Mouse (Mus musculus): Measurements from ENCODE around the gene Slc22a17.

The Slc22a17 gene

DNA sequence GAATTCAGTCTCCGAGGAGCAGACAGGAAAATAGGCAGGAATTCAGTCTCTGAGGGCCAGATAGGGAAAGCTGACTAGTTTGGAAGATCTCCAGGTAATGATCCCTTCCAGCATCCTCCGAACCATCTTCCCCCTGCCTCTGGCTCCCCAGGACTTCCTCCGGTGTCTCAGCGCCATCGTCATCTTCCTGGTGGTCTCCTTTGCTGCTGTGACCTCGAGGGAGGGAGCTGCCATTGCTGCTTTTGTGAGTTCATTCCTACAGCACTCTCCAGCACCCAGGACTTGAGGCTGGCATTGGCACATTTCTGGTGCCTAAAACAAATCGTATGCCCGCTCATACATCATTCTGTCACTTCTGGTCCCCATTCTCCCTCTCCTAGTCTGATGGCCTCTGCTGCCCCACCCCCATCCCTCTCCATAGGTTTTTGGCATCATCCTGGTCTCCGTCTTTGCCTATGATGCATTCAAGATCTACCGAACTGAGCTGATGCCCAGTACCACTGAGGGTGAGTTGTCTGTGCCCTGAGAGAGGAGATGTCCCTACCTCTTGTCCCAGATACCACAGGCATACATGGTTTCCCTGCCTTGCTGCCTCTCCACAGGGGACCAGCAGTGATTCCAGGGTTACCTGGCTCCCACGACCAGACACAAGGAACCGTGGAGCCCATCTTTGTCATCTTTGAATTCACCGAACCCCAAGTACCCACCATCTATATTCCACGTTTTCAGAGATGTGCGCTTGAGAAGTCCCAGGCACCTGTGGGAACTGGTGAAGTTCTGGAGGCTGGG, 25.7 kb upstream of the Slc22a17 start:
- no peak for DNase-seq

DNA sequence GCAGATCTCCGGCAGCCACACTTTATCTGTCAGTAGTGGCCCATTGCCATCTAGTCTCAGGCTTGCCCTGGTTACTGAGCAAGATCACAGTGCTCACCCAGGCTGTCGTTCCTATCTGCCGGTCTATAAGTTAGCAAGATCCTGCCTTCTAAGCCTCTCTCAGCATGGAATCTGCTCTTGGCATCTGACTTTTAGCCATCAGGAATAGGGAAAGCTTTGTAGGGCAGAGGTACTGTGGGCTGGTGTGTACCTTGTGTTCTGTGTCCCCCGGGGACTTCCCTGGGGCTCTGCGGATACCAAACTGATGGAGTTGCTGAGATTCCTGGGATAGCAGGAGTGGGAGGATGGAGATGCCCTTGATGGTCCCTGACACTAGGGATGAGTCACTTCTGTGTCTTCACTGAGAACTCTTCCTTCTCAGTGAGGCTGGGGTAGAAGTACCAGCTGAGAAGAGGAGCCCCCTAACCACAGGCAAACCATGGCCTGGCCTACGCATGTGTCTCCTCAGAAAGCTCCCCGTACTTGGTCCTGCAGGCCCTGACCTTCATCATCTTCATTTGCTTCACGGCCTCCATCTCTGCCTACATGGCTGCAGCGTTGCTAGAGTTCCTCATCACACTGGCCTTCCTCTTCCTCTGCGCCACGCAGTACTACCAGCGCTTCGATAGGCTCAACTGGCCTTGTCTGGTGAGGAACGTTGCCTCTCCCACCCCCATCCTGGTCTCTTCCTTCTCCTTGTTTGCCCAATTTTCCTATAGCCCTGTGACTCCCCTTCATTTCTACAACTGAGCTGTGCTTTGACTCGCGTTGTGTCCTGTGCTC, 24.6 kb upstream of the Slc22a17 start:
- no peak for DNase-seq

DNA sequence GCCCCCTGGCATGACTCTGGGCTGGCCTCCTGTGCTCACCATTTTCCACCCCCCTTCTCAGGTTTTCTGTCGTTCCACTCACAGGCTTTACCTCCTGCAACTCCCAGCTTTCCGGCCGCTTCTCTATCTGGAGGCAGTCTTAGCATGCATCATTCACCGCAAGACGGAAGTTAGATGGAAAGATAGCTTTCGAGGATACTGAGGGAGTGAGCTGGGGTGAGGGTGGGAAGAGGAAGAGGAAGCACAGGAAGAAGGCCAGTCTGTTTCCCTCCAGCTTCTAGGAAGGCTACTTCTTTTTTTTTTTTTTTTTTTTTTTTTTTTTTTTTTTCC, 23.9 kb upstream of the Slc22a17 start:
- no peak for DNase-seq

DNA sequence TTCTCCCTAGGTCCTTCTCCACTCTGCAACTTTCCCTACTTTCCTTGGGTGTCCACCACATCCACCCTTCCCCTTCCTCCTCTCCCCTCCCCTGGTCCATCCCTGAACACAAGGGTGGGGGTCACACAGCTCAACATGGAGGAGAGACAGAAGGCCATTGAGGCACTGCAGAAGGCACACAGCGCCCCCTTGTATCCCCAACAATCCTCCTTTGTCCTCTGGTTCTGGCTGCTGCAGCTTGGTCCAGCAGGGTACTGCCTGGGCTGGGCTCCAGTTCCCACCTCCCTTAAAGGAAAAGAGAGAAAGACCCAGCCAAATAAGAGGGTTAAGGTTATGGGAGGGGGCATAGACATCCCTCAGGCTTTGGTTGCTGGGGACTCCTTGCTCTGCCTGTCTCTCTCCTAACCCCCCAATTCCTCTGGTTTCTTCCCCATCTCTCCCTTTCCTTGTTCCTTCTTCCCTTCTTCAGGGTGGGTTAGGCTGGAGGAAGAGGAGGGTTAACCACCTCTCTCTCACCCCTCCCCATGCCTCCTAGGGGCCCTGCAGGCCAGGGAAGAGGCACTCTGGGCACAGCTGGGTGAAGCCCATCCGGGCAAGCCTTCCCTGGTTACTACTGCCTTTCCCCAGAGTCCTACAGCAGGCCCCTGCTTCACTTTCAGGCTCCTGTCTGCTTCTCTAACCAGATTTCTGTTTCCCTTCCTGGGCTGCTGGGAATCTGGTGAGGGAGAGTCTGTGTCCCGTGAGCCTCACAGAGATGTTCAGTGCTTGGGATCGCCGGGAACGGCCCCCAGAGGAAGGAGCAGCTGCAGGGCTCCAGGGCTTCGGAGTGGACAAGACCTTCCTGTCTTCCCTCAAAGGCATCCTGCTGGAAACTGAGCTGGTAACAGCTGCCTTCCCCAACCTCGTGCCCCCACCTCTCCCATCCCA, 23.2 kb upstream of the Slc22a17 start, which contains the start of gene Cmtm5:
Gene Cmtm5 (plus strand): TSS at position 358 of the 927 bp plus-strand sequence.
- DNase-seq: no peak

DNA sequence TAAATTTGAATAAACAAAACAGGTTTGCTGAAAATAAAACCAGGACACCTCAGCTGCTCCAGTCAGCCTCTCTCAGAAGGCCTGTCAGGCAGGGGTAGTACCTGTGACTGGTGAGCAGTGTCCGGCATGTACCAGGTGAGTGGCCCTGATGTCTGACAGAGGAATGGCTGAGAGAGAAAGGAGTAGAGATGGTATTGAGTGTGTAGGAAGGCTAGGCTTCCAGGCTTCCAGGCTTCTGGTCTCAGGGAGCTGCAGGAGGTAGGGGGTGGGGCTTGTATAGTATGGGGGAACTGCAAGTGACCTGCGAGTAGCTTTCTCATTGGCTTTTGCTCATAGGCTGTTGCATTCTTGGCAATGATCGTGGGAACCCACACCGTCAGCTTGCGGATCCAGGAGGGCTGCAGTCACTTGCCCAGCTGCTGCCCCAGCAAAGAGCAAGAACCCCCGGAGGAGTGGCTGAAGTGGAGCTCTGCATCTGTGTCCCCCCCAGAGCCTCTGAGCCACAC, 19.8 kb upstream of the Slc22a17 start, which contains the start of gene Il25:
Gene Il25 (plus strand): TSS at position 51 of the 506 bp plus-strand sequence.
- DNase-seq: no peak

DNA sequence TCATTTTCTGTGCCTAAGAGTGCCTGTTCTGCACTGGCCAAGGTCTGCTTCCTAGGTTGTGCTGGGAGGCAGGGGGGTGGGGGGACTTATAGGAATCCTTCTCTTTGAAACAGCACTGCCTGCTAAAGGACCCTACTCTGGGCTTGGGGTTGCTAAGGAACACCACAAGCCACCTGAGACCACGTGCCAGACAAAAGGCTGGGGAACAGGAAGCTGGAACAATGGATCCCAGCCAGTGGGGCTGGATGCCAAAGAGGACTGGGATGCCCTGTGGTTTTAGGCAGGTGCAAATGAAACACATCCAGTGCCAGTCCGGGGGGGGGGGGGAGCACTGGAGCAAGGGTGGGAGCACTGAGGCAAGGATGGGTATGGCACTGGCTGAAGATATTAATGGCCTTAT, 17.5 kb upstream of the Slc22a17 start:
- DNase-seq: no peak

DNA sequence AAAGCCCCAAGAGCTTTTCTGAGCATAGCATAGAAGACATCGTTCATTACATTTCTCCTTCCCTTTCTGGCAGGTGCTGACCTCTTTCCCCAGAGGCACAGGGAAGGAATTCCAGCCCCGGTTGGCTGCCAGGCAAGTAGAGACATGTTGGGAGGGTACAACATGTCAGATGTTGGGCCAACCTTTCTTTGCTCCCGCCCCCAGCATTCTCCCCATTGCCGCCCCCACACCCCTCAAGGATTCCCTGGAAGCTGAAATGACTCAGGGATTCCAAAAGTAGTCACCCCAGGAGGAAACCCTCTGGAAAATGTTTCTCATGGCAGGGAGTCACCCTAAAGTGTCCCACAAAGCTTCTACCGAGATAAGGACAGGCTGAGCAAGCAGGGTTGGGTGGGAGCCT, 16.9 kb upstream of the Slc22a17 start:
- DNase-seq: no peak

DNA sequence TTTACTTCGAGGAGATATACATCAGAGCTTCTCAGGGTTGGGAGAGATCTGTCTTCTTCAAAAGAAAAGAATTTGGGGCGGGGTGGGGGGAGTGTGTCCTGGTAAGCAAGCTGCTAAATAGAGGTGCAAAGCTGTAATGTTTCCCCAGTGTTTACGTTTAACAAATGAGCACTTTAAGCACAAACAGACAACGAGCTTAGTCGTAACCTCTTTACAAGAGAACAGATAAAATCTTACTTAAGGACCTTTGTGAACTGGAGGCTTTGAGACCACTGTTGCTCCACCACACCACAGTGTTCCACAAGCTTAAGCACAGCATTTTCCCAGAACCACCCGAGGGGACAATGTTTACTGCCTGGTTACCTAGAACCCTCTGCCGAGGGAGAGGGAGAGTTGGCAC, 14.4 kb upstream of the Slc22a17 start:
- no peak for DNase-seq

DNA sequence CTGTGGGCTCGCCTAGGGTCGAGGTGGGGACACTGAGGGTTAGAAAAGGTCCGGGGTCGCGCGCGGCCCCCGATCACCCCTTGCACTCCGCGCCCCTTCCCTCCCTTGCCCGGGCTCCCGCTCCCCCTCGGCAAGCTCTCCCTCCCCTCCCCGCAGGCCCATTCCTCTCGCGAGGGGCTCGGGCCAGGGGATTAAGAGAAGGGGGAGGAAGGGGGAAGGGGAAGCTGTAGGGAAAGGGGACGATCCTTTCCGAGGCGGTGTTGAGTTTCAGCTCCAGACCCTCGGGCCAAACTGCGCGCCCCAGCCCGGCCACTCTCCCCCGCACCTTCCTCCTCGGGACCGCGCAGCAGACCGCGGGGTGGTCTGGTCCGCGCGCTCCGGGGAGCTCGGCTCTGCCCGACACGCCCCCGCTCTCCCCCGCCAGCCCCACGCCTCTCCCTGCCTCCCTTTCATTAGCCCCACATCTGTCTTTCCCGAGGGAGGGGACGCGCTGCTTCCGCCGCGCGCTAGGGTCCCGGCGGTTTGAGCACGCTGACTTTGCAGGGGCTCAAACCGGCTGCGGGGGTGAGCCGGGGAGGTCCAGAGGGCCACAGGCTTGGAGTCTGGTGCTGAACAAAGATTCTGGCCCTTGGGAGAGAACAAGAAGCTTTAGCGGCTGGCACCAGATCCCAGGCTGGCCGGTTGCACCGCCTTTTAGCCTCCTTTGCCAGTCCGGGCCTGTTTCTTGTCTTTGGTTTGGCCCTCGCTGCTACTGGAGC, 13.6 kb upstream of the Slc22a17 start:
- DNase-seq: no peak

DNA sequence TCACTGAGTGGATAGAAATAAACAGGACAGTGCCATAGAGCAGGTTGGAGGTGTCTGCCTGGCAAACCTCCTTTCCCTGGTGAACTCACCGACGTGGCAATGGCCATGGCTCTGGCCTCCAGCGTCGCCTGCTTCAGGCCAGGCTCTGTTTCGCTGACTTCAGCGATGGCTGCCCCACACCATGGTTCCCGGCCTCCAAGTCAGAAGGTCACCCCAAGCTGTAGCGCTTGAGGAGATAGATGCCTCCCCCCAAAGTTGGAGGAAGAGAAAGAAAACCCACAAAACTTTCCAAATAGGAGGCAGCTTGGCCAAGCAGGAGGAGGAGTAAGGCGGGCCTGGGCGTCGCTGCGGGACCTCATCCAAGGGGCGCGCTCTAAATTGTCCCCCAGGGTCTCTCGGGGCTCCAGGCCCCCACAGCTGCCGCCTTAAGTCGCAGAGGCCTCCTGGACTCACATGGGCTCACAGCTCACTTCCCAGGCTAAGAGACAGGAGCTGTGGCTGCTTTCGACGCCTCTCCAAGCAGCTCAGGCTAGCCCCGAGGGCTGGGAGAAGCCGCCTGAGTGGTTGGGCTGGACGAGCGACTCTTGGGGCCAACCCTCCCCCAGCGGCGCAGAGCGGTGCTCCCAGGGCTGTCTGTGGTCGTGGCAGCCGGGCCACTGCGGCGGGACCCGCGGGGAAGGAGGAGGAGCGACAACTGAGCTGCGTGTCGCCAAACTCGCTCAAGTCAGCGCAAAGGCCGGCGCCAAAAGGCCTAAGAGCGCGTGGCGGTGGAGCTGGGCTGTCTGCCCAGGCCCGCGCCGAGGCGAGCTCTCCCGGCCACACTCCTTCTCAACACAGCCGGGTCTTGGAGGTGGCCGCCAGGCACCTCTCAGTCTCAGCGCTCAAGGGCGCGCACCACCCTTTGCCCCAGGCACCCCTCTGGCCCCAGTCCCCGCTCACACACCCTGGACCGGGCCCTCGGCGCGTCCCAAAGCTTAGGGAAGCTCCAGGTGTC, 12.7 kb upstream of the Slc22a17 start, which contains the start of gene Efs:
Gene Efs (minus strand): TSS at position 778 of the 994 bp plus-strand sequence.
- peak; percentile 23 to 31 for DNase-seq

DNA sequence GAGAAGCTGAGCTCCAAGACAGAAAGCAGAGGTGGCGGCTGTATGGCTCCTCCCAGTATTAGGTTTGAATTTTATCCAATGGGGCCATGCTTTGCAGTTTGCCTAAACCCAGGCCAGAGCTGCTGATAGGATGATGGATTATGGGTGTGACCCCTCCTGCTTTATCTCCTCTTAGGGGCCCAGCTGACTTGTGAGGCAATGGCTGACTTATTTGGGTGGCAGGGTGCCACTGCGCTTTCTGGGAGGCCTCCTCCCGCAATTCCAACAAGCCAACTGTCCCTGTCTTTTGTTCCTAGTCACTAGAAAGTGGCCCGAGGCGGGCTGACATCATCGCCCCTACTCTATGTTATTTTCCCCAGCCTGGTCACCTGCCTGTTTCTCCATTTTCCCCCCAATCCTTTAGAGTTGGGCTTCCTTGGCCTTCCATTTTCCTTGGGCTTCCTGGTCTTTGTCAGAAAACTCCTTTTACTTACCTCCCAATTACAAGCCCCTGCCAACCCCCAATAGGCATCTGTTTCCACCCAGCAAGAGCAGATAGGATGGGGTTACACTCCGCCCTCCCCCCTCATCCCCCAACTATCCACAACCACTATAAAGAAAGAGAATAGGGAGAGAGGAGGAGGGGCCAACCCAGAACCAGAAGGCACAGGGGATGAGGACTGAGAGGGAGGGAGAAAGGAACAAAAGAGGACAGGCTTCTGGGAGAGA, 11.9 kb upstream of the Slc22a17 start:
- DNase-seq: no peak

DNA sequence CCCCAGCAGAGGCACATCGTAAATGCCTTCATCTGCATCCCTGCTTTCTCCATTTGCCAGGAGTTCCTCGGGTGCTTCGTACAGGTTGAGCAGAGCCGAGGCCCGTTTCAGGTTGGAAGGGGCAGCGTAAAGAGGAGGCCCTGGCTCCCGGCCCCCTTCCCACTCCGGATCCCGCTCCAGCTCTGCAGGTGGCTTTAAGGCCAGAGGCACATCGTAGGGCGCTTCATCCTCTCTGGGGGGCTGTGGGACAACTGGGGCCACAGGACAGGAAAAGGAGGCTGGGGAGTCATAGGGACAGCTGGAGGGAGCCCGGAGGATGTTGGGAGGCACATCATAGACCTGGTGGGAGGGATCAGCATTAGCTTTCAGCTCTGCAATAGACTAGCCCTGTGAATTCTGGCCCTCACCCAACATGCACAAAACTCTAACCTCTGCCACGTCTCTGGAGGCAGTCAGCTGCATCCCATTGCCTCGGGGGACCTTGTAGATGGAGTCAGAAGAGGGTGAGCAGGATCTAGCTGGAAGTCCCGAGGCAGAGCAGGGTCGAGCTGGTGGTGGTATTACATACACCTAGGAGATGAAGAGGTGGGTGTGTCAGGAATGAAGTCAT, 7.2 kb upstream of the Slc22a17 start:
- DNase-seq: no peak

DNA sequence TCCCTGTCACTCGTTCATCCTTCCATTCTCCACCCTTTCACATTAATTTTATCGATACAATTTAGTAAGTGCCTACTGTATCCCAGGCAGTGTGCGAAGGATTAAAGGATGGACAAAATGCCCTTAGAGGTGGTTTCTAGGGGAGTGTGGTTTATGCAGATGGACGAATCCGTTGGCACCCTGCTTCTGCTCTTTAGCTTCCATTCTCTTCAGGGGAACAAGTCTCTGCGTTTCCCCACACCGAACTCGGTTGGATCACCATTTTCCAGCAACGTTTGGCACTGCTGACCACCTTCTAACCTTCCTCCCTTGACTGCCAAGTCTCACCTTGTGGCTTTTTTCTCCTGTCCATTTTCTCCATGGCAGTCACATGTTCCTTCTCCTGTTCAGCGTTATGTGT, 411 bp upstream of the Slc22a17 start:
- no peak for DNase-seq

DNA sequence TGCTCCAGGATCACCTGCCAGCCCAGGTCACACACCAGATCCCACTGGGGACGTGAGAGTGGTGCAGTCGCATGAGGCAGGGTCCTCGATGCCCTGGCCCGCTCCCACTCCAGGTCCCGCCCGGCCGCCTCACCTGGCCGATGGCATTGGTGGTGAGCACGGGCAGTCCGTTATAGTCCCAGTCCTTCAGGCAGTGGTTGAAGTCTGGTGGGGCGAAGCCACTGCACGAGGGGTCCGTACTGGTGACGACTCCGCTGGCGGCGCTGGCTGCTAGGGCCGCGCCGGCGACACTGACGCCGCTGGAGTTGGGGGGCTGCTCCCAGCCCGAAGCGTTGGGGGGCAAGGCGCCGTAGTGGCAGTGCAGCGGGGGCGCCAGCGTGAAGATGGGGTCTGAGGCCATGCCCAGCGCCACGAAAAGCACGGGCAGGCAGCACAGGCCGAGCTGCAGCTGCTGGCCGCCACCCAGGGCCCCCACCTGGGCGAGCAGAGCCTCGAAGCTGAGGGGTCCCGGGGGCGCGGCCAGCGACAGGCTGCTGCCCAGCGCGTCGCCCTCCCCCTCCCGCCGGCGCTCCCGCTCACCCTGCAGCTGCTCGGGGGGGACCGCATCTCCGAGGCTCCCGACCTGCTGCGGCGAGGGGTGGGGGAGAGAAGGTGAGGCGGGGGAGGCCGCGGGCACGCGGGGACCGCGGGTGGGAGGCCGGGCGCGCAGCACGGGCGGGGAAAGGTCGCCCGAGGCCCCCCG, 652 bp downstream of the Slc22a17 start:
- no peak for DNase-seq

DNA sequence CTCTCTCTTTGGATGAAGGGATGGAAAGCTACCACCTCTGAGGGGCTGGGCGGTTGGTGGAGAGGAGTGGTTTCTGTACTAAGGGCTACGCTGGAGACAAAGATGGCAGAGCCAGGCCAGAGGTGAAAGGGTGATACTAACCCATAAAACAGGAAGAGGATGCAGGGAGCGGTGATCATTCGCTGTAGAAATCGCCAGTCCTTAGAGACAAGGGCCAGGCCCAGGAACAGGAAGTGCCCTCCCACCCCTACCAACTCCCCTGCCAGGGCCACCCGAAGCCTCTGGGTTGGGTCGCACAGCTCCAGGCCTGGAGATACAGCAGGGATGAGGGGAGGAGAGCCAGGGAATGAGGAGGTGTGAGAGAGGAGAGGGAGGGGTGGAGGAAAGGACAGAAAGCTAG, 4.2 kb downstream of the Slc22a17 start:
- DNase-seq: no peak

DNA sequence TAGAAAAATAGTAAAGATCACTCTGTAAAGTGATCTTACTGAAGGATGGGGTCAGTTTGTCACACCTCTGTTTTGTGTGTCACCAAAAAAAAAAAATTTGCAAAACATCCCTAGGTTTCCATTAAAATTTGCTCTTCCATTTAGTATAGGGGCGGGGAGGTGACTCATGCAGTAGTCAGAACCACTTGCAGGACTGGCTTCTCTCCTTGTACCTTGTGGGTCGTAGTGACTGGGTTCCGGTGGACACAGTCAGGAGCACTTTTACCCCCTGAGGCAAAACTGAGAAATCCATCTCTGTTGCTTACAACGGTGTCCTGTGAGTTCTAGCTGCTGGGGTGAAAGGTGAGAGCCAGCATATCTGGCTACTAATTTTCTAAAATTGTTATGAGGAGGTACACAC, 9.3 kb downstream of the Slc22a17 start:
- no peak for DNase-seq

DNA sequence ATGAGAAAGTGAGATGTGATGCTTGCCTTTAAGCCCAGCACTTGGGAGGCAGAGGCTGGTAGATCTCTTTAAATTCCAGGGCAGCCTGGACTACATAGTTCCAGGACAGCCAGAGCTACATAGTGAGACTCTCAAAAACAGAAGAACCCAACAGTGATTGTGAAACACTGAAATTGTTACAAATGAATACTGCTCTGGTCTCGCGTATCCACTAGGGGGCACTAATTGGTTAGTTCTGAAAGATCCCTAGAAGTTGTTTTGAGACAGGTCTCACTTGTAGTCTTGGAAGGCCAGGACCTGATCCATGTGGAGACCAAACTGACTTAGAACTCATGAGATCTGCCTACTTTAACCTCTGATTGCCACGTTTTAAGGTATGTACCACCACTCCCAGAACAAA, 12.5 kb downstream of the Slc22a17 start:
- DNase-seq: peak; percentile 78 to 80

DNA sequence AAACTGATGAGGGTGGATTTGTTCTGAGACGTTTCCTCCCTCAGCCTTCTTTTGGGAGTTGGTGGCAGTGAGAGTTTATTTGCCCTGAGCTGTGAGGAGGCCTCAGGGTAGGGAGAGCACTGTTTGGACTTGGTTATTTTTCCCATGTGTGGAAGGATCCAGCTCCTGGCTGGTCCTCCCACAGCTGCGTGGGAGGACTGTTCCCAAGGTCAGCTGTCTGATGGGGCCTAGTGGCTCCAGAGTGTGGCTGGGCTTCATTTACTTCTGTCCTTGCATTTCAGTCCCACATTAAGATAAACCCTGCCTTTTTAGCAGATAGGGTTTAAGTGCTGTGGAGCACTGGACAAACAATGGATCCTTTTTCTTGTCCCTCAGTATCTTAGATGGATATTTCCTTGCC, 15.5 kb downstream of the Slc22a17 start:
- DNase-seq: no peak
